Mouse (Mus musculus) lung, embryonic 14.5 days (tissue): ENCODE measurements around the gene Gm42791. TPM values are rescaled to one million over a fixed set of nuclear protein-coding genes. Genes with fewer than 3 reads are reported as not detected.

ENCODE experiments used
- ATAC-seq: fragments of 200-750 bp; cut with Nextera tagmentation; 2 replicates; pipeline ENCODE4 v1.8.0; 2017; ENCODE audit warnings: mild to moderate bottlenecking, moderate TSS enrichment, moderate library complexity; ENCODE audit not compliant: insufficient read depth
- DNase-seq: peaks from one replicate; pipeline ENCODE4 v3.0.0-alpha.2; 2015
- H3K27ac ChIP-seq: fragments of 300-500 bp; sonication (generic); 2 replicates; pipeline ENCODE4 v1.5.1; 2014; ENCODE audit warnings: low read depth, mild to moderate bottlenecking, moderate library complexity
- H3K27me3 ChIP-seq: fragments of 300-500 bp; sonication (generic); 2 replicates; pipeline ENCODE4 v1.6.1; 2014; ENCODE audit warnings: low read length, control low read depth; ENCODE audit not compliant: insufficient read depth
- H3K36me3 ChIP-seq: fragments of 300-500 bp; sonication (generic); 2 replicates; pipeline ENCODE4 v1.6.1; 2014; ENCODE audit warnings: control low read depth; ENCODE audit not compliant: insufficient read depth
- H3K4me1 ChIP-seq: fragments of 300-500 bp; sonication (generic); 2 replicates; pipeline ENCODE4 v1.6.1; 2014; ENCODE audit warnings: antibody characterized with exemption, control low read depth; ENCODE audit not compliant: insufficient read depth
- H3K4me2 ChIP-seq: fragments of 300-500 bp; sonication (generic); 2 replicates; pipeline ENCODE4 v1.6.1; 2014; ENCODE audit warnings: mild to moderate bottlenecking
- H3K4me3 ChIP-seq: fragments of 300-500 bp; sonication (generic); 2 replicates; pipeline ENCODE4 v1.5.1; 2014; ENCODE audit warnings: low read depth, low read length
- H3K9ac ChIP-seq: fragments of 300-500 bp; sonication (generic); 2 replicates; pipeline ENCODE4 v1.6.1; 2014
- H3K9me3 ChIP-seq: fragments of 300-500 bp; sonication (generic); 2 replicates; pipeline ENCODE4 v1.6.1; 2016; ENCODE audit warnings: low read depth, low read length, control low read depth
- CTCF ChIP-seq: IDR thresholded peaks from 2 replicates; pipeline ENCODE4 v1.5.1; 2016; ENCODE audit warnings: antibody characterized with exemption, low read depth
- WGBS: fragments of 180-500 bp; shearing (Covaris S2); extraction: QIAGEN DNeasy Blood & Tissue Kit; methylation state at CpG from one replicate; pipeline ENCODE4 v1.1.7; 2014; 5-methylcytosine and 5-hydroxymethylcytosine counted together
- polyA plus RNA-seq: library from polyadenylated mRNA; unstranded; fragments of >200 nt; fragmentation: Nextera tagmentation; extraction: Ambion mirVana; gene quantifications from 2 replicates; pipeline ENCODE4 v1.2.1, GENCODE M21; 2014

Gm42791 gene
- polyA plus RNA-seq, 1 experiment from 2014 or later, result 0.58 TPM

- DNase-seq, result no peak
- Histone ChIP-seq H3K4me3 (no peak overlapping the region), H3K4me2 (no peak overlapping the region), H3K9ac (no peak overlapping the region), H3K36me3 (no peaks in the 10 kb centered on the region), H3K27ac (no peak overlapping the region), H3K9me3 (peaks cover 5% of the 10 kb centered on the region; the same call in 1 of the 2 replicates), H3K4me1 (peaks cover 8% of the 10 kb centered on the region; the same call in 1 of the 2 replicates), H3K27me3 (no peaks in the 10 kb centered on the region)
- no peak for TF ChIP-seq CTCF
- ATAC-seq, result no peak
- 58% methylated on average over 3 of the region's 3 CpGs for WGBS
These were observed 14.2 kb upstream of the Gm42791 start for GRCm38 (mm10) chr5:149009111-149009510.

DNA sequence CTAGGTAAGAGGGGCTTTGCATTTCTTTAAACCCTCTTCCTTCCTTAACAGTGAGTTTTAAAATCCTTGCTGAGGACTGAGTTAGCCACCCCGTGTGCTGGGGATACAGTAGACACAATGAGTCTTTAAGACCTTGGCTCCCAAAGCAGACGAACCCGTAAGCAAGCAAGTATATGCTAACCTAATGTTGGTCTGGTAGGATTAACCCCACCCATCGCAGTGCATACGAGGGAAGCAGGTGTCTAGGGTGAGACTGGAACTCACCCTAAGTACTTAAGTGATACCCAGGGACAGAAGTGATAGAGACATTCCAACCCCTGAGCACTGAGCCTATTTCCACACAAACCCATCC, 12.3 kb upstream of the Gm42791 start:
- Histone ChIP-seq H3K4me1 (peaks cover 12% of the 10 kb centered on the region; the same call in 1 of the 2 replicates), H3K27ac (peak overlapping the region; percentile 70), H3K4me3 (peak overlapping the region; percentile 14; the same call in 1 of the 2 replicates), H3K4me2 (peak overlapping the region; percentile 68), H3K9me3 (0 out of 2 replicates have a peak, but pooled peaks cover under 1% of the 10 kb centered on the region), H3K9ac (peak overlapping the region; percentile 49; the same call in 1 of the 2 replicates), H3K36me3 (no peaks in the 10 kb centered on the region), H3K27me3 (no peaks in the 10 kb centered on the region)
- 47% methylated on average over 5 of the region's 5 CpGs for WGBS
- ATAC-seq, result 0 out of 2 replicates have a peak, but pooled peaks have one; percentile 13
- no peak for TF ChIP-seq CTCF
- no peak for DNase-seq

- Histone ChIP-seq H3K4me3 (peak overlapping the region; percentile 21), H3K9me3 (no peaks in the 10 kb centered on the region), H3K27ac (peak overlapping the region; percentile 70), H3K9ac (peak overlapping the region; percentile 49), H3K4me2 (peak overlapping the region; percentile 68), H3K4me1 (peaks cover 12% of the 10 kb centered on the region; the same call in 1 of the 2 replicates), H3K36me3 (no peaks in the 10 kb centered on the region), H3K27me3 (no peaks in the 10 kb centered on the region)
- 6% methylated on average over 26 of the region's 26 CpGs for WGBS
- DNase-seq (peak; percentile 100), ATAC-seq (peak; percentile 86)
- peak; percentile 97 for TF ChIP-seq CTCF
These were observed 11.7 kb upstream of the Gm42791 start for GRCm38 (mm10) chr5:149006362-149007294.

DNA sequence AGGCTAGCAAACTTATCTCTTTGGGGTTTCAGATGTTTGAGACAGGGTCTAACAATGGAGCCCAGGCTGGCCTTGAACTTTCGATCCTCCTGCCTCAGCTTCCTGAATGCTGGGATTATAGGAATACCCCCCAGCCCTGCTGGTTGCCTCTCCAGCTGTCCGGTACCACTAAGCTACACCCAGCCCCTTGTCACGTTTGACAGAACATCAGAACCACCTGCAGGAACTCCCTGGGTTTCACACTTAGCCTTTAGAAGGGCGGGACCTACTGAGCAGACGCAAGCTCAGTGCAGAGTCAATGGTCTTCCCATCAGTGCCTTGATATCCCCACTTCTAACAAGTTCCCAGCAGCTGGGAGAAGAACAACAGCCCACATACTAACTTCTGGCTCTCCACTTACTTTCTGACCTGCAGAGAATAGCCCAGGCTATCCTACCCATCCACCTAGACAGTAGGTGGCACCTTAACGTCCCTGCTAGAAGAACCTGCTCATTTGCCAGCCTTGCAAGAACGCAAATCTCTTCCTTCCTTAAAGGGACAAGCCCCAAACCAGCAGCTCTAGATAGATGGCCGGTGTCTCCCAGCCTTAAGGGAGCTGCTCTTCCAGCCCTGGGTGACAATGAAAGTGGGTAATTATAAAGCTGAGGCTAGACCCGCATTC, 10.9 kb upstream of the Gm42791 start:
- WGBS, result 43% methylated on average over 9 of the region's 9 CpGs
- DNase-seq (no peak), ATAC-seq (peak; percentile 12; the same call in 1 of the 2 replicates)
- no peaks in the 10 kb centered on the region for H3K27me3 ChIP-seq
- H3K4me2 ChIP-seq, result peak overlapping the region; percentile 68
- no peak overlapping the region for H3K9ac ChIP-seq
- peak overlapping the region; percentile 21 for H3K4me3 ChIP-seq
- no peak overlapping the region; the same call in 1 of the 2 replicates for H3K27ac ChIP-seq
- H3K9me3 ChIP-seq, result no peaks in the 10 kb centered on the region
- peaks cover 12% of the 10 kb centered on the region; the same call in 1 of the 2 replicates for H3K4me1 ChIP-seq
- no peak for TF ChIP-seq CTCF
- H3K36me3 ChIP-seq, result no peaks in the 10 kb centered on the region

- 30% methylated on average over 9 of the region's 9 CpGs for WGBS
- Histone ChIP-seq H3K36me3 (no peaks in the 10 kb centered on the region), H3K4me2 (no peak overlapping the region), H3K9me3 (no peaks in the 10 kb centered on the region), H3K27me3 (no peaks in the 10 kb centered on the region), H3K4me3 (no peak overlapping the region), H3K9ac (no peak overlapping the region), H3K27ac (no peak overlapping the region), H3K4me1 (peaks cover 12% of the 10 kb centered on the region; the same call in 1 of the 2 replicates)
- ATAC-seq (no peak), DNase-seq (no peak)
- TF ChIP-seq CTCF, result no peak
These were observed 10.1 kb upstream of the Gm42791 start for GRCm38 (mm10) chr5:149005083-149005482.

- 36% methylated on average over 2 of the region's 2 CpGs for WGBS
- Histone ChIP-seq H3K27me3 (no peaks in the 10 kb centered on the region), H3K4me1 (peaks cover 12% of the 10 kb centered on the region; the same call in 1 of the 2 replicates)
These were observed 8.2 kb upstream of the Gm42791 start for GRCm38 (mm10) chr5:149003137-149003536.

DNA sequence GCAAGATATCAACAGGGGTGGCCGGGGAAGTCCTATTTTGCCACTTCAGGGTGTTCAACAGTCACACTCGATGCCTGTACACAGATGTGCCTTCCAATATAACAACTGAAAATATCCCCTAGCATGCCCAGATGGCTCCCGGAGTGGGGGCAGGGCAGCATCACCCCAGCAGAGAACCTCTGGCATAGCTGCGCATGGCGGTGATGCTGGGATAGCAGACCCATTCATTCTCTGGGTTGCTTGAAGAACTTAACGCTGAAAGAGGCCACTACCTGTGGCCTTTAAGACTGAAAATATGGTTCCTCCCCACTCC, 7.8 kb upstream of the Gm42791 start:
- Histone ChIP-seq H3K9me3 (no peaks in the 10 kb centered on the region), H3K36me3 (no peaks in the 10 kb centered on the region), H3K27me3 (no peaks in the 10 kb centered on the region), H3K9ac (no peak overlapping the region), H3K27ac (0 out of 2 replicates have a peak overlapping the region, but pooled peaks have one; percentile 56), H3K4me2 (0 out of 2 replicates have a peak overlapping the region, but pooled peaks have one; percentile 15), H3K4me3 (no peak overlapping the region), H3K4me1 (peaks cover 12% of the 10 kb centered on the region; the same call in 1 of the 2 replicates)
- TF ChIP-seq CTCF, result no peak
- ATAC-seq, result no peak
- WGBS, result 62% methylated on average over 6 of the region's 6 CpGs
- no peak for DNase-seq

More at GRCm38 (mm10) chr5:149003137-149003536, 8.2 kb upstream of the Gm42791 start:
- Histone ChIP-seq H3K36me3 (no peaks in the 10 kb centered on the region), H3K27ac (no peak overlapping the region), H3K4me2 (no peak overlapping the region), H3K9me3 (no peaks in the 10 kb centered on the region), H3K4me3 (no peak overlapping the region), H3K9ac (no peak overlapping the region)
- ATAC-seq, result no peak
- DNase-seq, result no peak
- TF ChIP-seq CTCF, result no peak
